Mouse (Mus musculus) heart, postnatal 4 days (tissue): Measurements from ENCODE around the gene Cfd. TPM values are rescaled to one million over a fixed set of nuclear protein-coding genes. Genes with fewer than 3 reads are reported as not detected.
"Not testable (repeated sequence)": the region's sequence is repeated elsewhere in the genome, so short reads cannot be mapped to it uniquely, and the experiment has no call there.

Experiments
- DNase-seq: peaks from one replicate; pipeline ENCODE4 v3.0.0; 2021
- total RNA-seq, 2 experiments: library from RNA; stranded (reverse); gene quantifications; 2 replicates each; pipeline ENCODE4 v1.2.3; 2021

Cfd gene
- total RNA-seq, 2 experiments from 2014 or later, result 0.38 TPM; not detected in 1

DNA sequence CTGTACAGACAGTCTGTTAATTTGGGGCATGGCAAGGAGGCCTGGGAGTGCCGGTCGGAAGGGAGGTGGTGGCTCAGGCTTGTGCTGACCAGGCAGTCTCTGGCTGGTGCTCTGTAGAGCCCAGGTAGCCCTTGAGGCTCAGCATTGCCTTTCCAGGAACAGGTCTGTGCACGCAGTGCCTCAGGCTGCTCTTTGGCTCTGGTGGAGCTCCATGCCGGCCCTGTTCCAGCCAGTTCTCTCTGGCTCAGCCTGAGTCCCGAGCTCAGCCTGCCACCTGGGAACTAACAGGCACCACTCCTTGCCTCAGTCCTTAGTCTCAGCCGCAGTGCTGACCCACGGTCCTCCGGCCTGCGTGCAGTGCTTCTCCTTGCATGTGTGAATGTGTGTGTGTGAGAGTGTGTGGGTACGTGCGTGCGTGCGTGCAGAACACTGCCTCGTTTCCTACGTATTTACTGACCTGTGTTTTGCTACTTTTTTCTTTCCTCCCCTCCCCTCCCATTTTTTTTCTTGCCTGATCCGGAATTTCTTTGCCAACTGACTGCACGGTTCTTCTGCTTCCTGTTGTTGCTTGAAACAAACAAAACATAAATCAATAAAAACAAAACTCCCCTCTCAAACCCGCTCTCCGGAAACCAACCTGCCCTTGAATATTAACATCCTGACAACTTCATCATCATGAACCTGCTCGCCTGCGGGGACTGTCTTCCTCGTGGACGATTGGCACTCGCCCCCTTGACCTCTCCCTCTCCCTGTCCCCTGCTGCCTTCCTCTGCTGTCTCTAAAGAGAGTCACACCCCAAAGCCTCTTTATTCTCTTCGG, 29.2 kb upstream of the Cfd start:
- DNase-seq, result no peak

GRCm38 (mm10) chr10:79862049-79862788, 28.4 kb upstream of the Cfd start:
- no peak for DNase-seq

GRCm38 (mm10) chr10:79862925-79863324, 27.7 kb upstream of the Cfd start:
- no peak for DNase-seq

GRCm38 (mm10) chr10:79864351-79865188, 26.1 kb upstream of the Cfd start:
- DNase-seq, result no peak

- DNase-seq, result no peak
Measured at GRCm38 (mm10) chr10:79865189-79865601, 25.5 kb upstream of the Cfd start.

DNA sequence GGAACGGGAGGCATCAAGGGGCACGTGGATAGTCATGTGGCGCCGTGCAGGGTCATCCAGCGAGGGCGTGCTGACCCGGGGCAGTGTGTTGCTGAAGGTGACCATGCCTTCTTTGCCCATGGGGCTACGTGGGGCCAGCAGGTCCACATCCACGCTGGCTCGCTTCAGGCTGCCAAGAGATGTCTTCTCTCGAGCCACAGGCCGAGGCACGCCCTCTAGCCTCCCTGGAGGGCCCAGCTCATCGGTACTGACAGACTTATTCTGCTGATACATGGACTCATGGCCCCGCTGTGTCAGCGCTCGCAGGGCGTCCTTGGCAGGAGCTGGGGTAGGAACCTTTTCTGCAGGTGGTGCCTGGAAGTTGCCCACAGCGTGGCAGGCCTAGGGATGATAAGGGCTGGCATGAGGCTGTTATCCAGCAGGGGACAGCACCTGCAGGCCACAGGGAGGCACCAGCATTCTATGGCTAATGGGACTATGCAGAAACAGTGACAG, 24.8 kb upstream of the Cfd start:
- peak; percentile 46 for DNase-seq

- no peak for DNase-seq
Measured at GRCm38 (mm10) chr10:79866601-79867000, 24.1 kb upstream of the Cfd start.

DNA sequence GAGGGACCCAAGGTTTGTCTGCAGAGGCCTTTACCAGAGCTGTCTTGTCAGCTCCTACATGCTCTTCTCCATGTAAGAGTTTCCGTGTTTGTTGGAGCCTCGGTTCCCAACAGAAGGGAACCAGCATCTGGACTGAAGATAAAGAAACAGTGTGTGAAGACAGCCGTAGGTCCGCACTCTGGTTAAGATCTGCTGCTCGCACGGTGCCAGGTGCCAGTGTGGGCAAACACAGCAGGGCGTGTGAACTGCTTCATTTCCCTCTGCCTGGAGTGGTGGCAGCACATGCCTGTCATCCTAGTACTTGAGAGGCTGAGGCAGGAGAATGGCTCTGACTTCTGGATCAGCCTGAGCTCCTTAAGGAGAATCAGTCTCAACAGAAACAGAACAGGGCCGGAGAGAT, 18.8 kb upstream of the Cfd start:
- no peak for DNase-seq

GRCm38 (mm10) chr10:79872862-79873261, 17.8 kb upstream of the Cfd start:
- no peak for DNase-seq

GRCm38 (mm10) chr10:79873313-79873712, 17.3 kb upstream of the Cfd start:
- no peak for DNase-seq

GRCm38 (mm10) chr10:79873715-79874289, 16.9 kb upstream of the Cfd start:
- no peak for DNase-seq

DNA sequence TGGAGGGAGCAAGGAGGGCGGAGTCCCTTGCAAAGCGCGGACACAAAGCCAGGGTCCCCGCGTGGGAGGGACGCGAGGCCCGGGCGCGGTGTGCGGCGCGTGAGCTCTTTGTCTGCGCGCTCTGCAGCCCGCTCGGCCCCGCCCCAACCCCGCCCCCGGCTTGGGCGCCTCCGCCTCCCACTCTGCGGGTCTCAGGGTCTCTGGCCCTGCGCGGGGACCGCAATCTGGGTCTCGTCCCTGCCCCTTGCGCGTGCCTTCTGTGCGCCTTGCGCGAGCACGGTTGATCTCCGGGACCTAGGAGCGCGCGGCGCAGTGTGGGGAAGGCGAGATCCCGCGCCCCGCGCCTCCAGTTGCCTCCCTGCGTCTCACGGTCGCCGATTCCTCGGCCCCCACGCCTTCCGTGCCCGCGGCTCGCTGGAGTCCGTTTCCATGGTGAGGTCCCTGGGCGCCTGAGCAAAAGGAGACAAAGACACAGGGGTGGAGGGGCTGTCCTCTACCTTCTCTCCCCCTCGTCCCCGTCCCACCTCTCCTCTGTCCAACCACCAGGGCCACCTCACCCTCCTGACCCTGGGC, 16.3 kb upstream of the Cfd start, which contains the start of the genes Prtn3 and Plppr3:
Gene Prtn3 (plus strand): TSS at position 187 of the 573 bp plus-strand sequence.
Gene Plppr3 (minus strand): TSS at position 345 of the 573 bp plus-strand sequence.
- DNase-seq, result no peak

DNA sequence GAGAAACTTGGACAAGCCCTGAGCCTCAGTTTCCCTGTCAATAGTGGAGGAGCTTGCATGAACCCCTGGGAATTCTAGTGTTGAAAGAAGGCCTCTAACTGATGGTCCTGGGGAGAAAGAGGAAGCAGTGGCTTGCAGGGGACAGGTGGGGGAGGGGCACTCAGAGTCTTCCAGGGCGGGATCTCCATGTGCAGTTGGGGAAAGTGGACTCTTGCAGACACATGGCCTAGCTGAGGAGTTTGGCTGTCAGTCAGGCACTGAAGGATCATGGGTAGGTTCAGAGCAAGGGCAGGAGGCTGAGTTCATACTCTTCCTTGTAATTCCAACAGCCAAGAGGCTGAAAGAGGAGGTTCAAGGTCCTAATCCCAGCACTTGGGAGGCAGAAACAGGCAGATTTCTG, 13.5 kb upstream of the Cfd start:
- DNase-seq, result no peak

GRCm38 (mm10) chr10:79877757-79878156, 12.9 kb upstream of the Cfd start:
- peak; percentile 42 for DNase-seq

GRCm38 (mm10) chr10:79879527-79879926, 11.1 kb upstream of the Cfd start:
- no peak for DNase-seq

DNA sequence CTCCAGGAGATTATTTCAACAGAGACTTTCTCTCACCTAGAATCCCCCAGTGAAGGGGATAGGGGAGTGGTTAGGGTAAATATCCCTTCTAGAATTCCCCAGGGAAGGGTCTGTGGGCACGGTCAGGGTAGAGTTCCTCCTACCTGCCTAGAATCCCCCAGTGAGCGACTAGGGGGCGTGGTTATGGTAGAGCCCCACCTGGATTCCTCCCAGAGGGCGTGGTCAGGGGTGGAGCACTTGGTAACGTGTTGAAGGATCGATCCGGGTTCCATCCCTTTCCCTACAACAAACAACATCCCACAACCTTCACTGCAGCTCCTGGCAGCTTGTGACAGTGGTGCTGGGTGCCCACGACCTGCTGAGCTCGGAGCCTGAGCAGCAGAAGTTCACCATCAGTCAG, 9.9 kb upstream of the Cfd start:
- DNase-seq, result no peak

- DNase-seq, result peak; percentile 40
Measured at GRCm38 (mm10) chr10:79881981-79882380, 8.7 kb upstream of the Cfd start.

DNA sequence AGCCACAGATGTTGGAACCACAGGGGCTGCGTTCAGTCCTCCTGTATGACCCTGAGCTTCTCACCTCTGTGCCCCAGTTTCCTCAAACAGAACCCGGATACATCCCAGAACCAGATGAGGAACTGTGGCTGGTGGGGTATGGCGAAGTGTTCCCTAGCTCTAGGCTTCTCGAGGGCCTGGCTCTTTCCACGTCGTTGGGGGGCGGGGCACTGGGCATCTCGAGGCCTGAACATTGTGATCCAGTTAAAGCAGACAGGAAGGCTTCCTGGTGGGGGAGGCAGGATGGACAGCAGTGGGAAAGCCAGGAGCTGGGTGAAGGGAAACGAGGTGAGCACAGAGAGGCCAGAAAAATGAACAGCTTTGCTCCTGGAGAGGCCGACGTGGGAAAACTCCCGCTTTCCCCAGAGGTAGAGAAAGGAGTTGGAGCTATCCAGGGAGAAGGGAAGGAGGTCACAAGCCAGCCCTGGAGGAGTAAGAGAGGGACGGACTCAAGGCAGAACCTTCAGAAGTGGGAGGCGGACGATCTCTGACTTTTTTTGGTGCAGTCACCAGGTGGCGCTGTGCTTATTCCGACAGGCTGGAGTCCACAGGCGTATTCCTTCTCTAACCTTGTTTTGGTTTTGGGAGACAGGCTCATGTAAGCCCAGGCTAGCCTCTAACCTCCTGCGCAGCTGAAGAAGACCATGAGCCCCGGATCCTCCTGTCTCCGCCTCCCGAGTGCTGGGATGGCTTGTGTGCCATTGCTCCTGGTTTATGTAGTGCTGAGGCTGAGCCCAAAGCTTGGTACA, 7.2 kb upstream of the Cfd start:
- peak; percentile 88 for DNase-seq

DNA sequence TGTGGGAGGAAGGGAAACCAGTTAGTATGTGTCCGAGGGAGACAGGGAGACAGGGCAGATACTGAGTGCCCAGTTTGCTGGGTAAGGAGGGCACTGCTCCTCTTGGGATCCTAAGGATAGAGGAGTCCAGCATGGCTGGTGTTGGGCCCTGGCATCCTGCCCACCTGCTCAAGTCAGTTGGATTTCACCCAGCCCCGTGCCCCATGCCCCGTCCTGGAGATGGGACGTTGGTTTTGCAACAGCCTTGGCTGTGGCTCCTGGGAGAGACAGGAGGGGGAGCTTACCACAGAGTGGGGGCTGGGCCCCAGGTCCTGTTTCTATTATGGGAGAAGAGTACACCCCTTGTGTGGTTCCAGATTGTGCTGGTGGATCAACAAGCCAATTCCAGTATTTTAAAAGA, 6.2 kb upstream of the Cfd start:
- DNase-seq, result peak; percentile 77

DNA sequence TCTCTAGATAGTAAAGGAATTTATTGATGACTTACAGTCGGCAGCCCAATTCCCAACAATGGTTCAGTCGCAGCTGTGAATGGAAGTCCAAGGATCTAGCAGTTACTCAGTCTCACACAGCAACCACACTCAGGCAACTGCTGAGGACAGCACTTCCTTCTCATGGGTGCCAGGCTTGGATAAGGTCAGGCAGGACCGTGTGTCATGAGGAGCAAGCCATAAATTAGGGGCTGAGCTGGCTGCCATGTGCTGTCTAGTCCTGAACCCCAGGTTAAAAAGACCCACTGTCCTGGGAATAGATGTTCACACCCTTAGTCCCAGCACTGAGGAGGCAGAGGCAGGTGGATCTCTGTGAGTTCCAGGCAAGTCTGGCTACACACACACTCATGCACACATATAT, 5.7 kb upstream of the Cfd start:
- not testable (repeated sequence) for DNase-seq

GRCm38 (mm10) chr10:79886054-79886453, 4.6 kb upstream of the Cfd start, which contains the start of gene Elane:
Gene Elane (plus strand): TSS chr10:79886247.
- DNase-seq, result no peak
